Mouse (Mus musculus) yolk sac, embryonic 10.5 days (tissue): ENCODE results near the gene Vmn2r107.

ENCODE experiments used
- DNase-seq: peaks from one replicate; pipeline ENCODE4 v3.0.0-alpha.2; 2017; ENCODE audit warnings: low spot score

Vmn2r107 gene

GRCm38 (mm10) chr17:20344942-20345341, at the start of gene Vmn2r107:
Gene Vmn2r107 (plus strand): TSS chr17:20345242.
- no peak for DNase-seq

GRCm38 (mm10) chr17:20305790-20306189, 39.3 kb upstream of the Vmn2r107 start:
- no peak for DNase-seq

GRCm38 (mm10) chr17:20399105-20399504, 54.1 kb downstream of the Vmn2r107 start:
- no peak for DNase-seq

- no peak for DNase-seq
Measured at GRCm38 (mm10) chr17:20413846-20414245, 68.8 kb downstream of the Vmn2r107 start, which contains the start of gene Vmn1r224. Gene Vmn1r224 (plus strand): TSS chr17:20414146.
